Mouse (Mus musculus): ENCODE results near the gene Spindoc.
"Not testable (repeated sequence)": the region's sequence is repeated elsewhere in the genome, so short reads cannot be mapped to it uniquely, and the experiment has no call there.

The Spindoc gene

GRCm38 (mm10) chr19:7400635-7401034, 17.8 kb upstream of the Spindoc start:
- DNase-seq (ENCODE audit: low read depth, low spot score) = no peak

- not testable (repeated sequence) for DNase-seq (ENCODE audit: low read depth, low spot score)
Observed at GRCm38 (mm10) chr19:7398898-7399297, 16.1 kb upstream of the Spindoc start.

- not testable (repeated sequence) for DNase-seq (ENCODE audit: low read depth, low spot score)
Observed at GRCm38 (mm10) chr19:7396867-7397826, 14.4 kb upstream of the Spindoc start.

GRCm38 (mm10) chr19:7388488-7388887, 5.7 kb upstream of the Spindoc start:
- no peak for DNase-seq (ENCODE audit: low read depth, low spot score)

GRCm38 (mm10) chr19:7386042-7386441, 3.2 kb upstream of the Spindoc start:
- no peak for DNase-seq (ENCODE audit: low read depth, low spot score)

- no peak for DNase-seq (ENCODE audit: low read depth, low spot score)
Observed at GRCm38 (mm10) chr19:7382248-7382902, 419 bp downstream of the Spindoc start.

GRCm38 (mm10) chr19:7381906-7382247, 917 bp downstream of the Spindoc start:
- no peak for DNase-seq (ENCODE audit: low read depth, low spot score)

- DNase-seq (ENCODE audit: low read depth, low spot score) = no peak
Observed at GRCm38 (mm10) chr19:7377639-7378038, 5.2 kb downstream of the Spindoc start.

GRCm38 (mm10) chr19:7374491-7374890, 8.3 kb downstream of the Spindoc start:
- DNase-seq (ENCODE audit: low read depth, low spot score) = no peak

- DNase-seq (ENCODE audit: low read depth, low spot score) = not testable (repeated sequence)
Observed at GRCm38 (mm10) chr19:7369469-7369868, 13.3 kb downstream of the Spindoc start.

- DNase-seq (ENCODE audit: low read depth, low spot score) = no peak
Observed at GRCm38 (mm10) chr19:7353636-7354035, 29.2 kb downstream of the Spindoc start.

- DNase-seq (ENCODE audit: low read depth, low spot score) = no peak
Observed at GRCm38 (mm10) chr19:7352809-7353495, 29.8 kb downstream of the Spindoc start.

- no peak for DNase-seq (ENCODE audit: low read depth, low spot score)
Observed at GRCm38 (mm10) chr19:7349993-7350392, 32.8 kb downstream of the Spindoc start.

GRCm38 (mm10) chr19:7345235-7345755, 37.5 kb downstream of the Spindoc start:
- no peak for DNase-seq (ENCODE audit: low read depth, low spot score)

- DNase-seq (ENCODE audit: low read depth, low spot score) = no peak
Observed at GRCm38 (mm10) chr19:7342646-7343045, 40.1 kb downstream of the Spindoc start.

GRCm38 (mm10) chr19:7341512-7342397, 41.0 kb downstream of the Spindoc start, which contains the start of gene Mark2:
Mark2 (minus strand) TSS chr19:7341860.
- DNase-seq (ENCODE audit: low read depth, low spot score) = peak; percentile 99

- no peak for DNase-seq (ENCODE audit: low read depth, low spot score)
Observed at GRCm38 (mm10) chr19:7340780-7341475, 41.9 kb downstream of the Spindoc start.

GRCm38 (mm10) chr19:7340371-7340779, 42.4 kb downstream of the Spindoc start:
- DNase-seq (ENCODE audit: low read depth, low spot score) = no peak

GRCm38 (mm10) chr19:7339867-7340266, 42.9 kb downstream of the Spindoc start:
- DNase-seq (ENCODE audit: low read depth, low spot score) = no peak

GRCm38 (mm10) chr19:7339026-7339425, 43.8 kb downstream of the Spindoc start:
- no peak for DNase-seq (ENCODE audit: low read depth, low spot score)
